Mouse (Mus musculus) CH12.LX (cell line): ENCODE measurements around the gene Cacna1c. TPM values are rescaled to one million over a fixed set of nuclear protein-coding genes. Genes with fewer than 3 reads are reported as not detected.
A peak's percentile ranks its signal among the peaks of the same experiment; 100 is the strongest.

Experiments used
- DNase-seq: peaks from one replicate; pipeline ENCODE4 v3.0.0-alpha.2; 2013; ENCODE audit errors: extremely low read depth
- H3K27ac ChIP-seq: 2 replicates; pipeline ENCODE4 v1.5.1; 2012; ENCODE audit warnings: low read depth, mild to moderate bottlenecking, control low read depth, moderate library complexity; ENCODE audit not compliant: insufficient read depth
- H3K27me3 ChIP-seq: replicated peaks from 2 replicates; pipeline ENCODE3; 2012; ENCODE audit warnings: inconsistent platforms
- H3K36me3 ChIP-seq, 2 experiments: replicated peaks in 1 of 2; 2 replicates each; pipeline versions ENCODE3 to v1.6.1; 2012; ENCODE audit warnings: inconsistent platforms in 1 of 2, low read length in 1 of 2, mild to moderate bottlenecking in 1 of 2, mixed read lengths in 1 of 2, moderate library complexity in 1 of 2; ENCODE audit not compliant: control insufficient read depth in 1 of 2, insufficient read depth in 1 of 2
- H3K4me1 ChIP-seq, 2 experiments: 2 replicates each; pipeline ENCODE4 v1.6.1; 2012; ENCODE audit warnings: inconsistent platforms in 1 of 2, moderate library complexity in 1 of 2; ENCODE audit not compliant: insufficient read depth in 2 of 2, control insufficient read depth in 1 of 2
- H3K4me2 ChIP-seq: 2 replicates; pipeline ENCODE4 v1.6.1; 2012; ENCODE audit warnings: low read depth, mild to moderate bottlenecking, control low read depth; ENCODE audit not compliant: poor library complexity, insufficient read depth, severe bottlenecking
- H3K4me3 ChIP-seq, 3 experiments: fragments of 150-350 bp in 1 of 3; sonication (generic) in 1 of 3; replicated peaks in 1 of 3; 2 replicates each; pipeline versions ENCODE3 to v1.5.1; 2011 to 2012; ENCODE audit warnings: low read depth in 2 of 3, low read length in 2 of 3, mild to moderate bottlenecking in 2 of 3, moderate library complexity in 2 of 3, control low read depth in 1 of 3, improper control_type of control experiment in 1 of 3, inconsistent platforms in 1 of 3, mixed read lengths in 1 of 3; ENCODE audit not compliant: poor library complexity in 1 of 3
- H3K79me2 ChIP-seq: replicated peaks from 2 replicates; pipeline ENCODE4 v1.6.1; 2012; ENCODE audit warnings: mild to moderate bottlenecking, moderate library complexity; ENCODE audit not compliant: control insufficient read depth, poor library complexity, insufficient read depth, severe bottlenecking; ENCODE audit errors: extremely low read depth
- H3K9ac ChIP-seq: 2 replicates; pipeline ENCODE4 v1.6.1; 2012; ENCODE audit warnings: low read depth, mild to moderate bottlenecking, control low read depth, moderate library complexity; ENCODE audit not compliant: insufficient read depth
- H3K9me3 ChIP-seq: replicated peaks from 2 replicates; pipeline ENCODE3; 2012; ENCODE audit warnings: low read length, inconsistent platforms, mixed read lengths
- CHD1 ChIP-seq: IDR thresholded peaks from 2 replicates; pipeline ENCODE4 v1.6.1; 2012; ENCODE audit warnings: low read depth, low read length, improper control_type of control experiment, inconsistent platforms
- CTCF ChIP-seq, 2 experiments: IDR thresholded peaks in 1 of 2; conservative IDR thresholded peaks in 1 of 2; 2 replicates each; pipeline ENCODE4 v1.5.1; 2011 to 2012; ENCODE audit warnings: low read depth in 2 of 2, low read length in 2 of 2, improper control_type of control experiment in 1 of 2, inconsistent platforms in 1 of 2, mild to moderate bottlenecking in 1 of 2, moderate library complexity in 1 of 2
- EP300 ChIP-seq: IDR thresholded peaks from 2 replicates; pipeline ENCODE4 v1.6.1; 2011; ENCODE audit warnings: low read length, improper control_type of control experiment
- IRF4 ChIP-seq: IDR thresholded peaks from 2 replicates; pipeline ENCODE4 v1.6.1; 2014; ENCODE audit warnings: low read depth, mild to moderate bottlenecking, inconsistent platforms, low read length, improper control_type of control experiment
- KAT2A ChIP-seq: IDR thresholded peaks from 2 replicates; pipeline ENCODE4 v1.6.1; 2012; ENCODE audit warnings: low read length, improper control_type of control experiment, inconsistent platforms; ENCODE audit not compliant: insufficient replicate concordance
- MYC ChIP-seq: IDR thresholded peaks from 2 replicates; pipeline ENCODE4 v1.6.1; 2011; ENCODE audit warnings: low read depth, mild to moderate bottlenecking, improper control_type of control experiment, low read length
- NELFE ChIP-seq: IDR thresholded peaks from 2 replicates; pipeline ENCODE4 v1.6.1; 2011; ENCODE audit warnings: low read depth, low read length, improper control_type of control experiment
- POLR2AphosphoS2 ChIP-seq: IDR thresholded peaks from 2 replicates; pipeline ENCODE4 v1.6.1; 2011; ENCODE audit warnings: low read depth, low read length, improper control_type of control experiment
- RAD21 ChIP-seq: IDR thresholded peaks from 2 replicates; pipeline ENCODE4 v1.6.1; 2011; ENCODE audit warnings: low read depth, mild to moderate bottlenecking, low read length, improper control_type of control experiment, moderate library complexity
- SMC3 ChIP-seq: IDR thresholded peaks from 2 replicates; pipeline ENCODE4 v1.6.1; 2011; ENCODE audit warnings: low read depth, low read length, improper control_type of control experiment
- USF2 ChIP-seq: conservative IDR thresholded peaks from 2 replicates; pipeline ENCODE4 v1.6.1; 2011; ENCODE audit warnings: low read depth, low read length, improper control_type of control experiment
- ZC3H11A ChIP-seq: IDR thresholded peaks from 2 replicates; pipeline ENCODE4 v1.6.1; 2012; ENCODE audit warnings: low read depth, mild to moderate bottlenecking, inconsistent platforms, low read length, improper control_type of control experiment
- dilution Hi-C: fragments of 300-500 bp; cut with MboI; formaldehyde crosslinking; loops from 2 replicates; pipeline ENCODE4 v1.14.3; 2020; ENCODE audit warnings: low sequenced_read_pairs; ENCODE audit not compliant: extremely low pct_unique_long_range_greater_than_20kb, extremely low pct_ligation_motif_present
- in situ Hi-C: fragments of 300-500 bp; cut with MboI; formaldehyde crosslinking; loops from 3 replicates; pipeline ENCODE4 v1.14.3; 2019; ENCODE audit warnings: low sequenced_read_pairs, low pct_ligation_motif_present, low pct_unique_long_range_greater_than_20kb, mixed read lengths
- polyA plus RNA-seq: library from polyadenylated mRNA; unstranded; fragments of >175 nt; gene quantifications from 2 replicates; pipeline ENCODE4 v1.2.1, GENCODE M21; 2012; ENCODE audit warnings: low read depth; ENCODE audit not compliant: insufficient read length
- total RNA-seq, 2 experiments: library from RNA; depleted of rRNA; stranded (reverse); fragments of 300-350 nt in 1 of 2; fragments of >200 nt in 1 of 2; gene quantifications; 2 replicates each; pipeline ENCODE4 v1.2.3; 2012 to 2014

Gene Cacna1c
- total and polyA plus RNA-seq, 3 experiments: 0.04 TPM; not detected in 2

- in situ Hi-C loops (no loop called here), dilution Hi-C loops (no loop called here)
- Histone ChIP-seq H3K9ac (no peak overlapping the region), H3K4me3 (no peak overlapping the region), H3K27ac (no peak overlapping the region), H3K9me3 (no peaks in the 10 kb centered on the region), H3K4me1 (no peaks in the 10 kb centered on the region), H3K27me3 (no peaks in the 10 kb centered on the region), H3K36me3 (peaks cover 6 to 20% of the 10 kb centered on the region in 2 experiments), H3K79me2 (no peaks in the 10 kb centered on the region), H3K4me2 (no peak overlapping the region)
- TF ChIP-seq CHD1 (no peak), KAT2A (no peak), NELFE (no peak), POLR2AphosphoS2 (no peak), MYC (no peak), ZC3H11A (no peak), USF2 (no peak)
- no peak for DNase-seq
These were observed 4.7 kb downstream of the Cacna1c start for GRCm38 (mm10) chr6:119191478-119191877.

GRCm38 (mm10) chr6:119187631-119188030, 8.6 kb downstream of the Cacna1c start:
- no peaks in the 10 kb centered on the region for H3K79me2 ChIP-seq
- H3K27me3 ChIP-seq: no peaks in the 10 kb centered on the region
- H3K9me3 ChIP-seq: no peaks in the 10 kb centered on the region
- in situ Hi-C loops (no loop called here), dilution Hi-C loops (no loop called here)
- DNase-seq: no peak
- H3K9ac ChIP-seq: no peak overlapping the region
- H3K36me3 ChIP-seq: peaks cover 8 to 21% of the 10 kb centered on the region in 2 experiments
- TF ChIP-seq EP300: no peak
- TF ChIP-seq IRF4: no peak
- no peak for TF ChIP-seq CHD1
- no peak overlapping the region for H3K4me3 ChIP-seq
- H3K4me2 ChIP-seq: no peak overlapping the region
- H3K4me1 ChIP-seq: no peaks in the 10 kb centered on the region
- H3K27ac ChIP-seq: no peak overlapping the region

- Histone ChIP-seq H3K79me2 (no peaks in the 10 kb centered on the region), H3K4me1 (no peaks in the 10 kb centered on the region), H3K27me3 (no peaks in the 10 kb centered on the region), H3K9me3 (no peaks in the 10 kb centered on the region), H3K9ac (no peak overlapping the region), H3K36me3 (peaks cover 5 to 18% of the 10 kb centered on the region in 2 experiments), H3K27ac (no peak overlapping the region), H3K4me2 (no peak overlapping the region), H3K4me3 (no peak overlapping the region)
- TF ChIP-seq CTCF (conservative IDR thresholded peaks at IDR 0.05 in 1 of 2, IDR thresholded peaks at IDR 0.05 in 1 of 2; ENCODE audit: low read depth in 2 of 2, low read length in 2 of 2) (peak in 1 of 2 experiments; percentile 48; a peak in 2 of 4 replicates), EP300 (no peak), RAD21 (peak; percentile 9), SMC3 (peak; percentile 34)
- in situ Hi-C loops (no loop called here), dilution Hi-C loops (no loop called here)
- peak; percentile 17 for DNase-seq
These were observed 9.6 kb downstream of the Cacna1c start for GRCm38 (mm10) chr6:119186658-119187057.
